Mouse (Mus musculus) bone marrow, adult 2 months (tissue): Measurements from ENCODE around the gene Acvrl1.

Experiments used
- CTCF ChIP-seq: fragments of 200-500 bp; IDR thresholded peaks from 2 replicates; pipeline ENCODE4 v1.5.1; 2011; ENCODE audit warnings: low read length, control low read depth; ENCODE audit not compliant: control insufficient read depth, insufficient read depth
- POLR2A ChIP-seq: fragments of 200-500 bp; IDR thresholded peaks from 2 replicates; pipeline ENCODE4 v1.6.1; 2011; ENCODE audit warnings: low read depth, mild to moderate bottlenecking, control low read depth, low read length, borderline replicate concordance; ENCODE audit not compliant: control insufficient read depth

- TF ChIP-seq POLR2A (no peak), CTCF (no peak)
Measured at GRCm38 (mm10) chr15:101097985-101098651, 30.2 kb upstream of the Acvrl1 start.
